Mouse (Mus musculus) gonadal fat pad, adult 2 months (tissue): ENCODE measurements at regions not wholly inside any gene's neighbourhood (a gene's known extent, or its start where the extent isn't known, plus 50 kb on each side); places are given as distances from the start of the nearest gene placed in this dataset.

Experiments used
- DNase-seq: peaks from one replicate; pipeline ENCODE4 v3.0.0-alpha.2; 2012; ENCODE audit warnings: low read depth

DNA sequence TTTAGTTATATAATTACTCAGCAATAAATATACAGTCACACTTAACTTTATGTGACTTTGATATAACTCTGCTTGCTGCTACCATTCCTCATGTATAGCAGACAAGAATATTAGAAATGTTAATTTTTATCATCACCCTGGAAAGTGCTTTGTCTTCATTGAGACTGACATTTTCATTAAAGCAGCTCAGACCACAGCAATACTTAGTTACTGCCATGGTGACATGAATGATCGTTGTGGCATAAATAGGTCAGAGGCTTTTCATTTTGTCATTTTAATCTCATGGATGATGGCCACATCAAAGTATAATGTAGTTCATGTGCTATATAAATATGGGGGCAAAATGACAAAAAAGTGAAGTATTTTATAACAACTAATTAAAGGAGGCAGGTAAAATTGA lies 498.1 kb downstream of the Slc22a22 start:
- no peak for DNase-seq

DNA sequence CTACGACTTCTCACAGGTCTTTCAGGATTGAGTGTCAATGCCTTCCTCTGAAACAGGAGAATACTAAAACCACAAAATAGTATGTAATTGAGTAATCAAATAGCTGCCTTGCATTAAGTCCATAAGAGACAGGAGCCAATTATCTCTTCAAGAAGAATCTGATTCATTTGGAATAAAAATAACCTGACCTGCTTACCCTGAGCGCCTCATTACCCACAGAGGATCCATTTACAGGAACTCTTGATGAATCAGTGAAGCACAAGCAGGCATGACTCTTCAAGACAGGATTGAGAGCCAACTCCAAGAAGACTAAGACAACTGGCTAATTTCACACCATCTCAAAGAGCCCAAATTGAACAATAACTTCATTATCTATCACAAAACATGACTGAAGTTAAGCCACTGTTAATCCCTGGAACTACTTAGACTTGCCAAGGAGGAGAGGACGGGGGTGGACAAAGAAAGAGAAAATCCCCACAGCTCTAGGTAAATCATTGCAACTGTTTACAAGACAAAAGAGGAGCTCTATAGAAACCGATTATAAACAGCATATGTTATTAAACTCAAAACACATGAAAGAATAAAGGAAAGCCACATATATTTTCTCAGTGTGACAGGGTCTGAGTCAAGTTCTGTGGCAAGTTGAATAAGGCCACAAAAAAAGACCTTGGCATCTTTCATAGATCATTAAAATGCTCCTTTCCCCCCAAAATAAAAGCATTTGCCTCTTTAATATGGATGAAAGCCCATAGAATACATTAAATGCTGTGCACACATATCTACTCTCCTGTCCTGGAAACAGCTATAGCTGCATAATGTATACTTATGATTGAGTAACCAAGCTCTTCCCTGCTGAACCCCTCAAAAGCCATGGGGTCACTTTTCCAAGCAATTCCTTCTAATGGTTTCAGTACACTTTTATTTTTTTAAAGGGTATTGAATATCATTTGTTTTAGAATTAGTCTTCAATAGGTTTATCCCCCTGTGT lies 501.7 kb downstream of the Slc22a22 start:
- DNase-seq, result peak; percentile 44

DNA sequence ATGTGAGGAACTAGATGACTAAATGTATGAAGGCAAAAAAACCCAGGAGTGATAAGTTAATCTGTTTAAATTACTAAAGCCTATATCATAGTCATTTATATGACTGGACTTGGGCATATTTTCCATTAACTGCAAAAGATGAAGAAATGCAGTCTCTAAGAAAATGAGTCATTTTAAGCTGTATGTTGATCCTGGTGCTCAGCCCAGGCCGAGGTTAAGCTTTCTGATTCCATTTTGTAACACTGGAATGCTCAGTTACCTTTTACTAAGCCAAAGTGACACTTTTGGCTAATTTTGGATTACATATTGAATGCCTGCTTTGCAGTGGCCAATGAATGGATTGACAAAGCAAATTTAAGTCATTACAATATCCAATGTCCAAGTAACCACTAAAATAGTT lies 507.3 kb downstream of the Slc22a22 start:
- peak; percentile 19 for DNase-seq

DNA sequence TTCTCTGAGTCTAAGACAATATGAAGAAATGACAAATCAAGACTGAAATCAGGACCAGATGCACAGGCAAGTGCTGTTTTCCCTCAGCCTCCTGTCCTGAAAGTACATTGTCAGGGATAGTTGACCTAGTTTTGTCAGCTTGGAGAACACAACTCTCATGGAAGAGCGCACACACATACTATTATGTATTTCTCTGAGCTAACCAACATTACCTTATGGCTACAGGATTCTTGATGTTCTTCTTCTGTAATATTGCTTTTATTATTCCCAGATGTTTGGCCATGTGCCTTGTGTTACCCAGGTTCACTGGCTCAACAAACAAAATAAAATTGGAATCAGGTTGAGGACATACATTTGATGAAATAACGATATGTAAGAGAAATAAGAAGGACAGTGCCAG lies 521.1 kb downstream of the Slc22a22 start:
- DNase-seq, result no peak

DNA sequence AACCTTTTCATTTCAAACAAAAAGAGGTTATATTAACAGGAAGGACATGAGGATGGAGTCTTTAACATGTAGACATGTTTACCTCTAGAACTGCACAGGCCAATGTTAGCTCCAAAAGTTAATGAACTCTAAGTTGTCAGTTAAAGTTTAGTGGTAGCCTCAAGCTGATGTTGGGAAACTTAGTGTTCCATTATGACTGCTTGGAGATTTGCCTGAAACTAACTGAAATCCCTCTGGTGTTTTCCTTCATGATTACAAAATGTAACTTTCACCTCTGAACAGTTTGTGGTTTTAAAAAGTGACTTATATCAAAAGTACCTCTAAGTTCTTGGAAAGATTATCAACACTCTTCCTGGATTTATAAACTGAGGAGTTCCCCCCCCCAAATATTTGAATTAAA lies 525.2 kb downstream of the Slc22a22 start:
- DNase-seq, result peak; percentile 66

DNA sequence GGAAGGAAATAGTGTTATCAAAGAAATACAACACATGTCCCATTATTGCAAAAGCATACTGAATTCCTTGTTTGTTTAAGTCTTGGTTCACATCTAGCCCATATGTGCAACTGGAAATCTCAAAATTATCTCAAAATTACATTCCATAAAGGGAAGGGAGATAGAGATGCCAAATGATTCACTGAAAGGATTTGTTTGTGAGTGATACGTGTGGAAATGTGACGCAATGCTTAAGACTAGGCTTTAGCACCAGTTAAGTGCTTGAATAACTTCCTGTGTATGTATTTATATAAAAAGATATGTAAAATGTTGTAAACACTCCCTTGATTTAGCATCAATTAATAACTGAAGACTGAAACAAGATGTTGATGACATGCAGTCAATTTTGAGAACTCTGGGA lies 526.6 kb downstream of the Slc22a22 start:
- no peak for DNase-seq

DNA sequence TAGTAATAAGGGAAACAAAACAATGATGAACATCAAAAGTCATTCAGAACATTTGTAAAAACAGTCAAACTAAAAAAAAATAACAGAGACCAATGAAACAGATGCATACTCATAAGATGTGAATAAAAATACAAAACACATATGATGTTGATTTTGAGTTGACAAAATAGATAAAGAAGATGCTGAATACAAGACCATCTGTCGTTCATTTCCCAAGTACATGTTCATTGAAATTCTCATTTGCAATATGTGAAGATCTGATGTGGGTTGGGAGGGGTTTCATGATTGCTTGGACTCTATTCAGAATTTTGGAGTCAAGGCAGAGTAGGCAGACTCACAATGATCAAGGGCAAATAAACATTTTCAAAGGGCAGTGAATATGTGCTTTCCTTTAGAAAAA lies 536.5 kb downstream of the Slc22a22 start:
- no peak for DNase-seq

DNA sequence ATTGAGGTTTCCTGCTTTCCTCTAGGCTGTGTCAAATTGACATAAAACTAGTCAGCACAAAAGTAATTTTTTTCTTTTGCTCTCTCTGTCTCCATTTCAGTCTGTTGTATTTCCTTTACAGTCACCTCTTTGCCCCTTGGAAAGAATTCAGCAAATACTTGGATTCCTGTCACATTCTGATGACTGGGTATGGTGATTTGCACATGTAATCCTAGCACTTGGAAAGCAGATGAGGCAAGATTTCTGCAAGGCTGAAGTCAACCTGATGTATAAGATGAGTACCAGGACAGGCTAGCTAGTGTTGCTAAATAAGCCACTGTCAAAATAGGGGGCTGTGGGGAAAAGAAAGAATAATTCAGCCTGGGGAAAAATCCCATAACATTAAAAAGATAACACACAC lies 580.9 kb downstream of the Slc22a22 start:
- no peak for DNase-seq

DNA sequence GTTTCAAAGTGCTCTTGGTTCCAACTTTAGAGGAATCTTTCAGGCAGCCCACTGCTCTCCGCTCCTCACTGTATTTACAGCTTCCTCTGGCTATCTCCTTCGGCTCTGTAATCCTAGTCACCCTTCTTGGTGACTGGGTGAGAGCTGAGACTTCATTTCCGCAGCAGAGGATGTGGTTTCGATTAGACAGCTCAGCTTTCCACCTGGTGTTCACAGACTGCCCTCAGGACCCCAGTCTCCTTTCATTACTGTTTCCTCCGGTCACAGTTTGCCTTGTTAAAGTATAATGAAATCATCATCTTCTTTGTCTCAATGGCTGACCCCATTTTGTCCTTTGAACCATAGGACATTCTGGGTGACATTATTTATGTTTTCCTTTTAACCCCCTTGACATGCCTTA lies 595.9 kb downstream of the Slc22a22 start:
- no peak for DNase-seq

DNA sequence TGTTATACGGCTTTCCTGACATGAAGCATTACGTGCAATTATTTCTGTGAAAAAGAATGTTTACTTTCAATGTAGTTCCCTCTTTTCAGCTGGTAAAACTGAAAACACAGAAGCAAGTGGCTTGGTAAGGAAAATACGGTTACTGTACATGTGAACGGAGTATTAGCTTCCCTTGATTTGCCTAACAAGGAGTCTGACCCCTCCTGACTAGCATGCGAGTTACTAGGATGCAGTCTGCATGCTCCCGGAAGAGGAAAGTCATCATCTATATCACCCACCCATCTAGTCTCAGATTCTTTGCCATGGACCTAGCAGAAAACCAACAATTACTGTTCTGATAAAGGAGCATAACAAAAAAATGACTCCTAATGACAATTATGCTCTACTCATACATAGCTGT lies 611.5 kb downstream of the Slc22a22 start:
- no peak for DNase-seq

DNA sequence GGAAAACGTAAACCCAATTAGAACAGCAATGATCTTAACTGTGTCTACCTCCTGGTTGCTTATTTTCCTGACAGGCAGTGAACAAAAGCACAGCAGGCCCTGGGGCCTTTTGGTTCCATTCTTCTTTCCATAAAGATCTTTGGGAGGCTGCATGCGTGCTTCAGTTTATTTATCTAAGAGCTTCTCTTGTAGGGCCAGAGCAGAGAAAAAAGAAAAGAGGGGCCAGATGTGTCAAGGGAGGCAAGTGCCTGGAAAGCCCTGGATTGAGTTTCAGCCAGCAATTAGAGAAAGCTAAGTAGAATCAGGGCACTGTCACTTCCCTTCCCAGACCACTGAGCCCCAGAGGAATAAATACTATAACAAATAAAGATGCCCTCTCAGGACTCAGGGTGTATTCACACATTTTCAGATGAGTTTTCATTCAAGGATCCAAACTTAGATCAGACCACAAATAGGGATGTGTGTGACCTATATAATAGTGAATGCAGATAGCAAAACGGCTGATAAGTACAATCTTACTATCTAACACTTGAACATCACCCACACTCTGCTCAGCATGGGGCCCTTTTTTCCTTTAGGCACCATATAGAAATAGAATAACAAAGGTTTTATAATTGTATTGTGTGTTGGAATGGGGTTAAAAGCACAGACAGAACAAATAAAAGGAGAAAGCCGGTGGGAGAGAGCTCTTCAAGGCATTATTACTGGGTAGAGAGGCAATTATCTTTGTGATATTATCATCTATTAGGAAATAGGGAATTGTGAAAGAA lies 612.2 kb downstream of the Slc22a22 start:
- DNase-seq, result no peak

DNA sequence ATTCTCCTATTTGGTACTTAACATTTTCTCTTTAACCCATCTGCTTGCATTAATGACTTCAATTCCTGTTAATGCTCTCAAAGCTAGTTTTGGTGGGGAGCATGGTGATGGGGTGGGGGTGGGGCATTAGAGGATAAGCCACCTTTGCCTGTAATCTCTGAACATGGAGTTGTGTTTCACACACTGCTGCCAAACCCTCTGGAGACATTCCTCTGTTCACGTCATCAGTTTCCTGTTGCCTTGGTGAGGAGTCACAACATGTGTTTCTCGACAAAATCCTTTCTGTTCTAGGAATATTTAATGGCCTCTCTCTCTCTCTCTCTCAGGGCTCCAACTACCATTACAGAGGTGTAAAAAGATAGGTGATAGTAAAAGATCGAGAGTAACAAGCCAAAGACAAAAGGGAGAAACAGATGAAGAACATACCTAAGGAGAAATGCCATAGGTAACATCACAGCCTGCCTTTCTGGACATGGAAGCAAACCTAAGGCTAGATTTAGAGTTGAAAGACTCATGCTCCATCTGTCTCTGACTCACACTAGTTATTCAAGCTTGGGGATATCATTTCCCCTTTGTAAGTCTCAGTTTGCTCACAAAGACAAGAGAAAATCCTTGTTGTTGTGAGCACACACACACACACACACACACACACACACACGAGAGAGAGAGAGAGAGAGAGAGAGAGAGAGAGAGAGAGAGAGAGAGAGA lies 618.6 kb downstream of the Slc22a22 start:
- no peak for DNase-seq

DNA sequence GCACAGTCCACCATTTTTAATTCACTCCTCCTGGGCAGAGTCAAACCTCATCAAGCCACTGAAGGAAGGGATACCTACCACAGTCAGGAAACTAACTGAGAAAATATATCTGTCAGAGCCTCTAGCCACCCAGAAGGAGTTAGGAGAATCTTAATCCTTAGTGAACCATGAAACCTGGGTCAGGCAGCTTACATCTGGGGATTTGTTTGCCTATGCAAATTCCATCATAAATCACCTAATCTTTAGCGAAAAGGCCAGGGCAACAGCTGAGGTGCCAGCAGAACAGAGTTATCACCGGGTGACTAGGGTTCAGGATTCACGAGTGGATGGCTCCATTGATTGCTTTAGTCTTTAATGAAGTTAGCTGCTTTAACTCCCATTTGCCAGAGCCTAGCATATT lies 619.3 kb downstream of the Slc22a22 start:
- no peak for DNase-seq

DNA sequence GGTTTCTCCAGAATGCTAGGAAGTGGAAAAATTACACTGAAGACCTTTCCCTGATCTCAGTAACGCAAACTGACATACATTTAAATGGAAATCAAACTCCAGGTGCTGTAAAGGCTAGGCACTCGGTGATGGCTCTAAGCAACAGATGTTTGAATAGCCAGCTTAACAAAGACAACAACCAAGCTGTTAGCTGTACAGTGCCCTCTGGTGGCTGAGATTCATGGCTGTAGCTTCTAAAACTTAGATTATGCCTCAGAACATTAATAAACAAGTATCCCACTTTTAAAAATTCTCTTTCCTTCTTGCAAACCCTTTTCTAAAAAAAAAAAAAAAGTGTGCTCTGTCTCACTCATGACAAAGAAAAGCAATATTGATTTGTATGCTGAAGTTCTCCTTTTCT lies 621.4 kb downstream of the Slc22a22 start:
- no peak for DNase-seq

DNA sequence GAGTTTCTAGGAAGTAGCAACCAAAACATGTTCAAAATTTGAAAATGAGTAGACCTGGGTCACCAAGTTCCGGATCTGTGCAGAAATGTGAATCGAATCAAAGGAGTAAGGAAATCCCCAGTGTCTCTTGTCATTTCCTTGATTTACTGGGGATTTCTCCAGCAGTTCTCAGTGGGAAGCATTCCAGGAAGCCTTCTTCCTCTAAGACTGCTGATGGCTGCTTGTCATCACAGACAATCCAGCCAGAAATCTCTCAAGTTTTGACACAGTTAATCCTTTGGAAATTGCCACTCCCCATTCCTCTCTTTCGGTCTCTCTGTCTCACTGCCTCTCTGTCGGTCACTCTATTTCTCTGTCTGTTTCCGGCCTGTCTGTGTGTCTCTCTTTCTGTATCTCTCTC lies 624.3 kb downstream of the Slc22a22 start:
- no peak for DNase-seq

DNA sequence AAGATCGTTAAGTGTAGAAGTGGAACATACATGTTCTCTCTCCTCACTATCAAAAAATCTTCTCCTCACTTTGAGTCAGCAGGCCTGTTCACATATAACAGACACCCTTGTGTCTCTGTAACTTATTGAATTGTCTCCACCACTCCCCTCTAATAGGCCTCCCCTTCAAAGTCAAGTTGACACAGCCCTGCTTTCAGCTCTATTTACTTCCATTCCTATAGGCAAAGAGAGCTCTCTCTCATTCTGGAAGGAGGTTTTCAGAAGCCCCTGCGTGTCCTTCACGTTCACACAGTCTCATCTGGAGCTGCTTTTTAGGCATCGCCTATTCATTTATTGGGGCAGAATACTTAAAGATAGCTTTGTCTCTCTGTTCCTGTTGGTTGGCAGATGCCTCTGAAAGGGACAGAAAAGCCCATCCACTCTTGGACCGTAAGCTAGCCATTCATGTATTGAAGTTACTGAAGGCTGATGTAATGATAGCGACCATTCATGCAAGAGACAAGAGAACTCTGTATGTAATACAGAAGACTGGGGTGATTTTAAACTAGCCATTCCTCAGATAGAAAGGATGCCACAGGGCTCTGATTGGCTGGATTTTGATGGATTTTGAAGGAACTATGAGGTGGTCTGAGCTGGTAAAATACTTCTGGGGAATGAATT lies 629.8 kb downstream of the Slc22a22 start:
- DNase-seq, result no peak

DNA sequence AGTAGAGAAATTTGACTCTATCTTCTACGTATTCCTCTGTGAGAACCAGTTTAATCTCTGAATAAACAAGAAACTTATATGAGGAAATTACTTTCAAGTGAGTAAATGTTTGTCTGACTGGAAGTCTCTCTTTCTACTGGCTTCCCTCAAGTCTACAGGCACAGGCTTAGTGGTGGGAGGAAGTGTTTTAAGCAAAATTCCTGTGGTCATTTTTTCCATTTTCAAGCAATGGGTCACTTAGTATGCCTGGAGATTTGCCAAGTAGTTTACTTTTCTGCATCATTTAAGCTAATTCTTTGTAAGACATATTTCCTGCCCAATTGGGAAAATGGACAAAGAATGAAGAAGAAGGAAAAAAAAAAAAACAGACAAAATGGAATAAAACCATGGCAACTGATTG lies 632.9 kb downstream of the Slc22a22 start:
- no peak for DNase-seq

DNA sequence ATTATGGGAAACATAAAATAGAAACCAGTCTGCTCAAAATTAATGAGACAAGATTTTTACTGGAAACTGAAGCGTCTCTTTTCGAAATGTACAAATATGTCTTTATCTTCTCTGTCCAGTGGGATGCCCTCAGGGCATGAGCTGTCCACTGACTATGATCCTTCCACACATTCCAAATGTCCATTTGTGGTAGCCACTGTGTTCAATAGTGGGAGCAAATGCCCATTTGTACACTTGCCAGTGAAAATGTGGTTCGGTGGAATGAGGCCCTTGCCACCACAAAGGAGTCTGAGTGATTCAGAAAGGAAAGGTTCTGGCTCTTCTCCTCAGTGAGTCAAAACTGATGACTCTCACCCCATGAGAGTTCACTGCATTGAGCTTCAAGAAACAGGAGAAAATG lies 635.9 kb downstream of the Slc22a22 start:
- DNase-seq, result no peak

DNA sequence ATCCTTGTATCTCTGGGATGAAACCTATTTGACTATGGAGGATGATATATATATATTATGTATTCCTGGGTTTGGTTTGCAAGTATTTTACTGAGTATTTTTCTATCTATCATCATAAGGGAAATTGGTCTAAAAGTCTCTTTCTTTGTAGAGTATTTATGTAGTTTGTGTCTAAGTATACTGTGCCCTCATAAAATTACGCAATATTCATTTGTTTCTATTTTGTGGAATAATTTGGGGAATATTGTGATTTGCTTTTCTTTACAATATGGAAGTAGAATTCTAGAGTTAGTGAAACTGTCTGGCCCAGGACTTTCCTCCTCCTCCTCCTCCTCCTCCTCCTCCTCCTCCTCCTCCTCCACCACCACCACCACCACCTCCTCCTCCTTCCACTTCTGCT lies 640.1 kb downstream of the Slc22a22 start:
- no peak for DNase-seq

DNA sequence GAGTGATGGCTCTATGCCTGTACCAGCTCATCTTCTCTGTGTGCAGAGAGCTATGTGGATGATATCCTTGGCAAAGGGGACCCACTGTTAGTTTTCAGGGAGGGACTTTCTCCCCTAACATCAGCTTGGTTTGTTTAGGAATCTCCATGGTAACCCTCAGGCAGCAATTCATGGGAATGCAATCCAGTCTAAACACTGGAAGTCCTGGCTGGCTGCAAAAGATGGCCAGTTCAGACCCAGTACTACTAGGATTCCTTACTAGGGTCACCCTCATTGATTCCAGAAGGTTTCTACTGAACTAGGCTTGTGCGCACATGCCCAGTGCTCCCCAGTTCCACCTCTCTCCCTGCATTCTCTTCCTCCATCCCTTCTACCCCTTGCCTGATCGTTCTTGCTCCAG lies 642.8 kb downstream of the Slc22a22 start:
- no peak for DNase-seq

DNA sequence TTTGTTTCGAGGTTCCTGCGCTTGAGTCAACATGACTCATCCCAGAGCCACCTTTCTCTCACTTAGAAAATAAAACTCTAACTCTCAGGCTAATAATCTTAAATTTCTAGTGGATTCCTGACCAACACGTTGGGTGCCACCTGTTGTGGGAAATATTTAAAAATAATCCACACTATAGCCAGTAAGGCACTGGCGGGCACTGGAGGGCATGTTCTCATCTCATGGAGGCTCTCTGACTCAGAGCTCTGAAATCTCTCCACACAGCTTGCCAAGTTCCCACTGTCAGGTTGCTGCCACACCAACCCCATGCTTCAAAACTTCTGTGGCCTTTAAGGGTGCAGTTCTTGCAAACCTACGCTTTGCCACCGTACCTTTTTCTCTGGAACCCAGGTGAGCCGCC lies 644.8 kb downstream of the Slc22a22 start:
- DNase-seq, result no peak
